Mouse (Mus musculus) CD8-positive naive resting alpha-beta T cell, adult 57 days (primary cell): ENCODE results near the gene Lnpep. TPM values are rescaled to one million over a fixed set of nuclear protein-coding genes. Genes with fewer than 3 reads are reported as not detected.

ENCODE experiments used
- total RNA-seq: library from RNA; stranded (reverse); gene quantifications from one replicate; pipeline ENCODE4 v1.2.4, GENCODE M21; 2023

The Lnpep gene
- total RNA-seq = 224 TPM

GRCm38 (mm10) chr17:17624957-17625586 lies at the start of gene Lnpep:
TSS of gene Lnpep (minus strand) at chr17:17625050.

Other genes starting within 250 kb of the Lnpep start
- 0.24 TPM for gene Lix1, start 222.4 kb downstream of the Lnpep start, total RNA-seq
- 0.37 TPM for gene Vmn2r90, start 78.7 kb upstream of the Lnpep start, total RNA-seq
- gene Spaca6, start 202.1 kb upstream of the Lnpep start, total RNA-seq = 3.8 TPM
- not detected for gene Has1, start 230.2 kb upstream of the Lnpep start, total RNA-seq